Mouse (Mus musculus) G1E (cell line): ENCODE data around the gene Pknox2.

ENCODE experiments used
- CTCF ChIP-seq: IDR thresholded peaks from 2 replicates; pipeline ENCODE4 v1.5.1; 2012; ENCODE audit warnings: low read depth, low read length, inconsistent platforms, mixed read lengths
- GATA1 ChIP-seq: IDR thresholded peaks from 2 replicates; pipeline ENCODE4 v1.6.1; 2012; ENCODE audit warnings: borderline replicate concordance, low read length, inconsistent platforms, mixed read lengths

DNA sequence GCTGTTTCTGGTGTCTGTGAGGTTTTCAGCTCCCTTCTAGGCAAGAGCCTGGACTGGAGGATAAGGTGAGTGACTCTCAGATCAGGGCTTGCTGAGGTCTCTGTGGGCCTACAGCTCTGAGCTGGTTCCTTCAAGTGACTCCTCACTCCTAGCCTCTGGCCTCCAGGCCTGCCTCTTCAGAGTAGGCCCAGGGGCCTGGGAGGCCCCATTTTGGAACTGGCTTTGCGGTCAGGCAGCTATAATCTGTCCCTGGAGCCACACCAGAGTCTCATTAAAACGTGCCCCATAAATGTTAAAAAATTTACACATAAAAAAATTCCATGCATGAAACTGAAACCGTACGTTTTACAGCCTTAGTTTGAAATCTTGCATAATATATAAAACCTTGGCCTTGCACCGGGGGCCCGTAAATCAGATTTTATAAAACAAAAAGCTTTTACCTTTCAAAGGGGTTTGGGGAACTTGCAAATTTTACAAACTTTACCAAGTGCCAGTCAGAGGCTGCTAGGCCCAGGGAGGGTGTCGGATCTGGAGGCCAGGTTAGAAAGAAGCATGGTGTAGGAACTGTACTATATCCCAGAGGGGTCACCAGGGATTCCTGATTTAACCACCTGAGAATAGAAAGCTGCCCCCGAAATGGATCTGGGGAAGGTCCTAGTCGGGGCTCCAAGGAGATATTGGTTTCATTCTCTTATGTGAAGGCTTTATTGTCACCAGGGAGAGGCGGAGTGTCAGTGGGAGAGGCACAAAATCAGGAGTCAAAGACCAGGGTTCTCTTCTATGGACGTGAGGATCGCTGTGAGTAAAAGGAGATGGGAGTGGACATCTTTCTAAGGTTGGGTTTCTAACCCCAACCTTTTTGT, 214.0 kb downstream of the Pknox2 start:
- TF ChIP-seq GATA1 (no peak), CTCF (no peak)
